11 mouse cellular contexts compared by ENCODE assay signal in genomic region chr4:130640031-130640717, GRCm38 (mm10). TPM values are rescaled to one million over a fixed set of nuclear protein-coding genes. Genes with fewer than 3 reads are reported as not detected.
DNase-seq lines count a peak whose midpoint lies in the region; ATAC-seq and TF ChIP-seq lines count a peak whose summit lies in the region.
"Had no signal": no experiment of that assay in that cellular context is flagged by ENCODE, and none has a peak within 500 bp of the region (broad histone marks: within the 10 kb centered on the region; RNA-seq: fewer than 3 reads in every experiment).

No protein-coding gene starts in this region.

- no peak overlapping the region for H3K4me2 ChIP-seq in kidney, embryonic 16.5 days (replicated peaks; ENCODE audit: low read depth, low read length)
- no peak overlapping the region for H3K4me2 ChIP-seq in intestine, postnatal 0 days (replicated peaks; ENCODE audit: low read depth)
- no peak overlapping the region for H3K4me2 ChIP-seq in forebrain, embryonic 13.5 days

- no peaks in the 10 kb centered on the region for H3K27me3 ChIP-seq in kidney, adult 2 months (replicated peaks; ENCODE audit: control insufficient read depth, insufficient read depth, low read length)
- H3K27me3 ChIP-seq in kidney, embryonic 16.5 days (ENCODE audit: insufficient read depth, low read length): no peaks in the 10 kb centered on the region
- no peaks in the 10 kb centered on the region for H3K27me3 ChIP-seq in intestine, postnatal 0 days (replicated peaks; ENCODE audit: control insufficient read depth, insufficient read depth, low read length)
- no peaks in the 10 kb centered on the region for H3K27me3 ChIP-seq in forebrain, embryonic 13.5 days

- 38% methylated on average over 9 of the region's 9 CpGs for WGBS in kidney, adult 2 months
- 63% methylated on average over 9 of the region's 9 CpGs for WGBS in kidney, embryonic 16.5 days
- 47% methylated on average over 9 of the region's 9 CpGs for whole genome bisulfite sequencing in intestine, postnatal 0 days
- WGBS in forebrain, embryonic 13.5 days: 71% methylated on average over 9 of the region's 9 CpGs

- peak overlapping the region; percentile 97 for H3K27ac ChIP-seq in kidney, adult 2 months (ENCODE audit: insufficient read depth, low read depth, low read length)
- H3K27ac ChIP-seq in kidney, embryonic 16.5 days (ENCODE audit: low read length): no peak overlapping the region
- H3K27ac ChIP-seq in intestine, postnatal 0 days (ENCODE audit: low read depth, low read length): peak overlapping the region; percentile 68
- H3K27ac ChIP-seq in forebrain, embryonic 13.5 days: no peak overlapping the region

- no peaks in the 10 kb centered on the region for H3K36me3 ChIP-seq in kidney, adult 2 months (ENCODE audit: control insufficient read depth, insufficient read depth, low read length)
- H3K36me3 ChIP-seq in kidney, embryonic 16.5 days (ENCODE audit: insufficient read depth, low read length): no peaks in the 10 kb centered on the region
- no peaks in the 10 kb centered on the region for H3K36me3 ChIP-seq in intestine, postnatal 0 days (ENCODE audit: control insufficient read depth, insufficient read depth)
- H3K36me3 ChIP-seq in forebrain, embryonic 13.5 days (ENCODE audit: poor library complexity, severe bottlenecking): no peaks in the 10 kb centered on the region

- H3K4me1 ChIP-seq in kidney, adult 2 months (ENCODE audit: control insufficient read depth, insufficient read depth, low read length): peaks cover 24% of the 10 kb centered on the region
- H3K4me1 ChIP-seq in kidney, embryonic 16.5 days (ENCODE audit: insufficient read depth, low read length): peaks cover 4% of the 10 kb centered on the region
- no peaks in the 10 kb centered on the region for H3K4me1 ChIP-seq in intestine, postnatal 0 days (replicated peaks; ENCODE audit: control insufficient read depth, insufficient read depth, low read length)
- H3K4me1 ChIP-seq in forebrain, embryonic 13.5 days: no peaks in the 10 kb centered on the region

- no peak for ATAC-seq in kidney, embryonic 16.5 days (ENCODE audit: low FRiP score, low TSS enrichment)
- ATAC-seq in intestine, postnatal 0 days: no peak
- no peak for ATAC-seq in forebrain, embryonic 13.5 days

- TF ChIP-seq CTCF in kidney, adult 2 months (conservative IDR thresholded peaks at IDR 0.05; ENCODE audit: insufficient read depth, insufficient read length, low read depth, low read length): no peak
- TF ChIP-seq CTCF in intestine, postnatal 0 days (IDR thresholded peaks at IDR 0.05; ENCODE audit: low read depth): no peak

- no peak overlapping the region for H3K9ac ChIP-seq in kidney, embryonic 16.5 days (replicated peaks; ENCODE audit: low read length)
- no peak overlapping the region for H3K9ac ChIP-seq in intestine, postnatal 0 days (ENCODE audit: low read depth, low read length)
- H3K9ac ChIP-seq in forebrain, embryonic 13.5 days: no peak overlapping the region

- H3K4me3 ChIP-seq in kidney, adult 2 months (ENCODE audit: insufficient read depth, low read depth, low read length): no peak overlapping the region
- H3K4me3 ChIP-seq in kidney, embryonic 16.5 days (ENCODE audit: low read length): no peak overlapping the region
- H3K4me3 ChIP-seq in intestine, postnatal 0 days (ENCODE audit: low read depth, low read length): no peak overlapping the region
- no peak overlapping the region for H3K4me3 ChIP-seq in forebrain, embryonic 13.5 days

- DNase-seq in kidney, adult 2 months: peak; percentile 94
- DNase-seq in adipocyte (ENCODE audit: low spot score): peak; percentile 96
- peak; percentile 29 for DNase-seq in ovary, postnatal 36 days (ENCODE audit: low spot score)
- no peak for DNase-seq in layer of hippocampus, adult 18-20 months (ENCODE audit: low spot score in 2 of 2)
- DNase-seq in lung, postnatal 25 days (ENCODE audit: low spot score): no peak
- DNase-seq: heart, postnatal 36 days; lung, adult 2 months; right cerebral cortex, adult 18-20 months had no signal

- no peak for TF ChIP-seq POLR2A in kidney, adult 2 months (IDR thresholded peaks at IDR 0.05; ENCODE audit: low read depth, low read length)

- H3K9me3 ChIP-seq in kidney, embryonic 16.5 days (ENCODE audit: low read length): no peaks in the 10 kb centered on the region
- no peaks in the 10 kb centered on the region for H3K9me3 ChIP-seq in intestine, postnatal 0 days (ENCODE audit: control insufficient read depth)
- H3K9me3 ChIP-seq in forebrain, embryonic 13.5 days (replicated peaks): no peaks in the 10 kb centered on the region

RNA-seq across cellular contexts. Expression of gene Pum1, which starts 22.9 kb away (rescaled TPM):
- 45.9 and 52.4 TPM in 2 replicates for polyA plus RNA-seq in kidney, adult 2 months (2012; rRNA removed)
- 96.8 and 106 TPM in 2 replicates for polyA plus RNA-seq in kidney, embryonic 16.5 days (2015; fragmentation: Nextera tagmentation; extraction: Ambion mirVana)
- polyA plus RNA-seq in intestine, postnatal 0 days (2015; fragmentation: Nextera tagmentation; extraction: Ambion mirVana): 23.9 and 25.3 TPM in 2 replicates
- total RNA-seq in layer of hippocampus, adult 18-20 months (2021): 100 to 1,000 TPM; 114 to 124 TPM
- 117 and 133 TPM in 2 replicates for polyA plus RNA-seq in forebrain, embryonic 13.5 days (2015; fragmentation: Nextera tagmentation; extraction: Ambion mirVana)

Comparison
In these comparisons a context has a peak if more than half of its experiments do, and no peak if none do; other contexts are left out.
1. H3K27ac ChIP-seq: peak in kidney, adult 2 months (single experiment) and intestine, postnatal 0 days (single experiment); none in kidney, embryonic 16.5 days (single experiment) and forebrain, embryonic 13.5 days (single experiment).
2. DNase-seq: peak in kidney, adult 2 months (single experiment), adipocyte (single experiment) and ovary, postnatal 36 days (single experiment); none in layer of hippocampus, adult 18-20 months (0 of 2) and lung, postnatal 25 days (single experiment).